Mouse (Mus musculus): ENCODE results near the gene Olfr301. TPM values are rescaled to one million over a fixed set of nuclear protein-coding genes. Genes with fewer than 3 reads are reported as not detected.

Olfr301 gene
- not detected for total RNA-seq (2018; cell fraction: chromatin; rRNA removed)
- not detected for total RNA-seq (2018; cell fraction: cytosol; rRNA removed)
- total RNA-seq (2018; cell fraction: nucleus; rRNA removed), result not detected
- polyA plus RNA-seq (2018), result not detected in 3 replicates

DNA sequence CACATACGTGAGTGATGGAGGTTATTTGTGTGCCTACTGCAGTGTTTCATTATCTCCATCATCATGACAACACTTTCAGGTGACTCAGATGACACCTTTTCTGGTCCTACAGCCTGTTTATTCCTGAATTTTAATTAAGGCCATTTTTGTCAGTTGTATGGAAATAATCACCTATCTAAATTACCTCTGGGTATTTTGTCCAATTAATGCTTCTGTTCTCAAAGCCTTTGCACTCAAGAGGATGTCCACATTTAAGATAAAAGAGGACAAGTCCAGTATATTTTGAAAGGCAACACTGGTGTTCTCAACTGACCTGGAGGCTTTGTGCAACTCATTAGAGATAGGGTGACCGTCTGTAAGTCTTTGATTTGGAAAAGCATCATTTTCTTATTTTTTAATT is at the start of gene Olfr301:
Gene Olfr301, plus strand, starts transcription at position 301 of the 400 bp plus-strand sequence.
- 85% methylated on average over 2 of the region's 2 CpGs for WGBS (ENCODE audit: missing documents)
- Histone ChIP-seq H3K27ac (no peak within 1 kb of the TSS), H3K4me3 (ENCODE audit: inconsistent target) (no peak within 1 kb of the TSS), H3K79me2 (ENCODE audit: inconsistent target) (no peaks in the 10 kb centered on the region), H3K36me3 (ENCODE audit: inconsistent target) (no peaks in the 10 kb centered on the region)

GRCm38 (mm10) chr7:86366828-86367227 is 36.8 kb upstream of the Olfr301 start, which contains the start of gene Olfr305:
TSS of gene Olfr305 (minus strand) at chr7:86366928.
- H3K79me2 ChIP-seq (ENCODE audit: inconsistent target), result no peaks in the 10 kb centered on the region
- H3K27ac ChIP-seq, result no peak within 1 kb of the TSS
- no peak within 1 kb of the TSS for H3K4me3 ChIP-seq (ENCODE audit: inconsistent target)
- 63% methylated on average over 1 of the region's 1 CpGs for WGBS (ENCODE audit: missing documents)
- no peaks in the 10 kb centered on the region for H3K36me3 ChIP-seq (ENCODE audit: inconsistent target)

GRCm38 (mm10) chr7:86385769-86386168 is 17.9 kb upstream of the Olfr301 start:
- Histone ChIP-seq H3K79me2 (ENCODE audit: inconsistent target) (no peaks in the 10 kb centered on the region), H3K36me3 (ENCODE audit: inconsistent target) (no peaks in the 10 kb centered on the region), H3K27ac (no peak overlapping the region), H3K4me3 (ENCODE audit: inconsistent target) (no peak overlapping the region)
- WGBS (ENCODE audit: missing documents), result 67% methylated on average over 3 of the region's 3 CpGs

- Histone ChIP-seq H3K27ac (no peak within 1 kb of the TSS), H3K36me3 (ENCODE audit: inconsistent target) (no peaks in the 10 kb centered on the region), H3K4me3 (ENCODE audit: inconsistent target) (no peak within 1 kb of the TSS), H3K79me2 (ENCODE audit: inconsistent target) (no peaks in the 10 kb centered on the region)
- WGBS (ENCODE audit: missing documents), result 25% methylated on average over 1 of the region's 1 CpGs
These were observed 17.1 kb upstream of the Olfr301 start, which contains the start of gene Olfr304 for GRCm38 (mm10) chr7:86386558-86386957. TSS of gene Olfr304 (minus strand) at chr7:86386658.

- no peak within 1 kb of the TSS for H3K4me3 ChIP-seq (ENCODE audit: inconsistent target)
- no peak within 1 kb of the TSS for H3K27ac ChIP-seq
- no peaks in the 10 kb centered on the region for H3K79me2 ChIP-seq (ENCODE audit: inconsistent target)
- no peaks in the 10 kb centered on the region for H3K36me3 ChIP-seq (ENCODE audit: inconsistent target)
These were observed 6.0 kb upstream of the Olfr301 start, which contains the start of gene Olfr303 for GRCm38 (mm10) chr7:86397689-86398088. TSS of gene Olfr303 (minus strand) at chr7:86397789.

DNA sequence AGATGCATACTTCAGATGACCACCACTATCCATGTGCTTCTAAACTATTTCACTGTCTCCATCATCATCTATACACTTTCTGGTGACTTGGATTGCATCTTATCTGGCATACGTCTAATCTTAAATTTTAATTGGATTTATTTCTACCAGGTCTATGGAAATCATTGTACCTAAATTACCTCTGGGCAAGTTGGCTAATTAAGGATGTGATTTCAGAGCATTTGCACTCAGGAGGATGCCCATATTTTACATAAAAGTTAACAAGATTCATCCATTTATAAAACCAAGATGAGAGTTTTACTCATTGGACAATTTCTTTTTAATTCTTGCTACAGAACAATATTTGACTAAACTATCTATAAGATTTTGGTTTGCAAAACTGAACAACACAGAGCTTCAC is 56.0 kb downstream of the Olfr301 start, which contains the start of gene Olfr299:
Gene Olfr299, plus strand, starts transcription at position 301 of the 400 bp plus-strand sequence.
- Histone ChIP-seq H3K36me3 (ENCODE audit: inconsistent target) (no peaks in the 10 kb centered on the region), H3K79me2 (ENCODE audit: inconsistent target) (no peaks in the 10 kb centered on the region), H3K4me3 (ENCODE audit: inconsistent target) (no peak within 1 kb of the TSS), H3K27ac (no peak within 1 kb of the TSS)
- WGBS (ENCODE audit: missing documents), result 100% methylated on average over 1 of the region's 1 CpGs

Other genes with a start within 250 kb of the Olfr301 start
- gene Vmn2r75, start 232.1 kb upstream of the Olfr301 start, polyA plus RNA-seq (2018), result not detected in 3 replicates
- gene Vmn2r76, start 157.5 kb upstream of the Olfr301 start, polyA plus RNA-seq (2018), result not detected in 3 replicates
- not detected in 3 replicates for gene Olfr310, start 126.7 kb upstream of the Olfr301 start, polyA plus RNA-seq (2018)
- not detected in 3 replicates for gene Olfr309, start 90.1 kb upstream of the Olfr301 start, polyA plus RNA-seq (2018)
- not detected in 3 replicates for gene Olfr308, start 78.2 kb upstream of the Olfr301 start, polyA plus RNA-seq (2018)
- gene Olfr307, start 66.3 kb upstream of the Olfr301 start, polyA plus RNA-seq (2018), result not detected in 3 replicates
- not detected in 3 replicates for gene Olfr305, start 36.9 kb upstream of the Olfr301 start, polyA plus RNA-seq (2018)
- gene Olfr304, start 17.2 kb upstream of the Olfr301 start, polyA plus RNA-seq (2018), result not detected in 3 replicates
- not detected in 3 replicates for gene Olfr303, start 6.1 kb upstream of the Olfr301 start, polyA plus RNA-seq (2018)
- gene Olfr299, start 56.1 kb downstream of the Olfr301 start, polyA plus RNA-seq (2018), result not detected in 3 replicates
- not detected in 3 replicates for gene Olfr298, start 88.6 kb downstream of the Olfr301 start, polyA plus RNA-seq (2018)
- not detected in 3 replicates for gene Olfr297, start 116.1 kb downstream of the Olfr301 start, polyA plus RNA-seq (2018)
- not detected in 3 replicates for gene Olfr295, start 180.0 kb downstream of the Olfr301 start, polyA plus RNA-seq (2018)
- not detected in 3 replicates for gene Olfr294, start 212.8 kb downstream of the Olfr301 start, polyA plus RNA-seq (2018)
- gene Olfr293, start 245.2 kb downstream of the Olfr301 start, polyA plus RNA-seq (2018), result not detected in 3 replicates

Data from macrophage (primary cell).